Mouse (Mus musculus) erythroblast, embryonic 14.5 days (primary cell): ENCODE data around the gene Cdc42bpa.

ENCODE experiments used
- GATA1 ChIP-seq: IDR thresholded peaks from 2 replicates; pipeline ENCODE4 v1.6.1; 2012; ENCODE audit warnings: low read length, inconsistent platforms, mixed read lengths
- TAL1 ChIP-seq: IDR thresholded peaks from 3 replicates; pipeline ENCODE4 v1.6.1; 2012; ENCODE audit warnings: low read length, inconsistent platforms, mixed read lengths

DNA sequence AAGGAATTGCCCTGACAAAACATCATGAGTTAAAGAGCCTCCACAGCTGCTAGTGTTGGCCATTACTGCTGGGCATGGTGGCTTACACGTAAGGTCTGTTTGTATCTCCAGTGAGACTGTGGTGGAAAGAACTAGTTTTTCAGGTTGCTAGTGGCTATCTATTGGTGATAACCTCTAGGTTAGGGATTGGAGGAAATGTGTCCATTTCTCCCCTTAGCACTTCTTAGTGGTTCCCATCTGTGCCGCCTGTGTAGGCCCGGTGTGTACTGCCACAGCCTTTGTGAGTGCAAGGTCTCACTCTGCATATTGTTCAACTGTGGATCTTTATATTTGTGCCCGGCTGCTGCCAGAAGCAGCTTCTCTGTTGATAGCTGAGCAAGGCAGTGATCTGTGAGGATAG, 53.2 kb downstream of the Cdc42bpa start:
- TF ChIP-seq GATA1 (no peak), TAL1 (no peak)
